Mouse (Mus musculus): ENCODE data around the gene Nle1.

Nle1 gene

DNA sequence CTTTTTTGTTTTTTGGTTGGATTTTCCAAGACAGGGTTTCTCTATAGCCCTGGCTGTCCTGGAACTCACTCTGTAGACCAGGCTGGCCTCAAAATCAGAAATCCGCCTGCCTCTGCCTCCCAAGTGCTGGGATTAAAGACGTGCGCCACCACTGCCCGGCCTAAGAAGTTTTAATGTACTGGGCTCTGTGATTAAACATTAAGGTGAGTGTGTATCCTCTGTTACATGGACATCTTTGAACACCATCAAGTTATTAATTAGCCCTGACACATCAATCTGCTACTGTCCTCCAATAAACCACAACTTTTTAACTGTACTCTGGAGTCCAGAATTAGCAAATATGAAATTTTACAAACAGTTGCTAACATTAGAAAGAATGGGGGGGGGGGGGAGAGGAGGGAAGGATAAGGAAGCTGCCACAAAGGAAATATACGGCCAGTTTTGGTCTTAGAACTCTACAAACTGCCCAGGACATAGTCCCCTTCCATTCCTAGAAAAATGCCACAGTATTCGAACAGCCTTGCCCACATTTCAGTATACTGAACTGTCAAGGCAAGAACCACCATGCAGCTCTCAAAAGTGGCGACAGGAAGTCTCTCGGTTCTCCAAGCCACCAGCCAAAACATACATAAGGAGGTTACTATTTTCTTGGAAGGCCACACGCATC lies 38.6 kb downstream of the Nle1 start:
- DNase-seq (ENCODE audit: extremely low spot score, low spot score): no peak

DNA sequence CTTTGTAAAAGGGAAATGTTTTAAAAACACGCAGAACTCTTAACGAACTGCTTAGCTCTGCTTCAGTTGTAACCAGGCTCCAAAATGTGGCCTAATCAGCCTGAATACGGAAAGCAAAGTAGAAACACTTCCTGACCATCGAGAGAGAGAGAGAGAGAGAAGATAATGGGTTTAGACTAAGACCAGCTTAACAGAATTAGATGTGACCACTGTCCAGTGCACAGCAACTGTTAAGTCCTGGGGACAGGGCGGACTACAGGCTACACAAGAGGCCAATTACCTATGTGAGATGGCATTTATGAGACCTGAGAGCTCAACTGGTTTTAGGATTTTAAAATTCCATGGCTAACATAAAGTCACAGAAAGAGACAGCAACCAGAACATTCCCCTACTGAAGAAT lies 40.3 kb downstream of the Nle1 start:
- no peak for DNase-seq (ENCODE audit: extremely low spot score, low spot score)

DNA sequence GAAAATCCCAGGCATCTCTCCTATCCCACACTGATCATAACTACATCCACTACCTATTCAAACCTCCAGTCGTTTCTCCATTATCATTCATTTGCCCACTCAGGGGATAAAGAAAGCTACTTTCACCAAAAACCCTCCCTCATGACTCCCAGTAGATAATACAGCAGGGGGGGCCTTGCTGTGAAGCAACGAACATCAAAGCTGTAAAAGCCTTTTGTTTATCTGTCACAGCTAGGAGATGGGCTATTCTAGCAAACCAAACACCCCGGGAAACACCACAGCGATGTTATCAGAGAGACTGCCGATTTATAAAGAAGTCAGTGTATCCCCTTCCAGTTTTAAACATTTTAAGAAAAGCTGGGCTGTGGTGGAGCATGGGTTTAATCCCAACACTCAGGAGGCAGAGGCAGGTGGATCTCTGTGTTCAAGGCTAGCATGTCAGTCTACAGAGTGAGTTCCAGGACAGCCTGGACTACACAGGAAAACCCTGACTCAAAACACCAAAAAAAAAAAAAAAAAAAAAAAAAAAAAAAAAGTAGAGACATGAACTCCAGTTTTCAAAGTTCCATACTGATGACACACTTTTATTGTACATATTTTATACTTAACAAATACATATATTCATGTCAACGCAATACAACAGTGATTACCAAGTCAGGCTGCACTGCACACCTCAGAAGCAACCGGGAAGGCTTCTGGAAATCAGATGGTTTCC lies 41.2 kb downstream of the Nle1 start:
- DNase-seq (ENCODE audit: extremely low spot score, low spot score): no peak

DNA sequence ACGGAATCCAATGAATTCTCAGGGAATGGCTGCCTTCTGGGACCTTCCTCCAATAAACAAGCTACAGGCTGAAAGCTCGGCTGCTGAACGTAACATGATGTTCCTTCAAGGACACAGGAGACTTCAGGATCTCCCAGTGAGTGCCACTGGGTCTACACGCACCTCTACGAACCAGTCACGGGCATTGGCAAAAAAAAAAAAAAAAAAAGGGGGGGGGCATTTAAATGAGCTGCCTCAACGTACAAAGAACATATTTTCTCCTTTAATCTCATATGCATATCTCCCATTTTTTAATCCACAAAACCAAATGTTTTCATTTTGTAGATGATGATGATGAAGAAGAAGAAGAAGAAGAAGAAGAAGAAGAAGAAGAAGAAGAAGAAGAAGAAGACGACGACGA lies 42.3 kb downstream of the Nle1 start:
- DNase-seq (ENCODE audit: extremely low spot score, low spot score): no peak

DNA sequence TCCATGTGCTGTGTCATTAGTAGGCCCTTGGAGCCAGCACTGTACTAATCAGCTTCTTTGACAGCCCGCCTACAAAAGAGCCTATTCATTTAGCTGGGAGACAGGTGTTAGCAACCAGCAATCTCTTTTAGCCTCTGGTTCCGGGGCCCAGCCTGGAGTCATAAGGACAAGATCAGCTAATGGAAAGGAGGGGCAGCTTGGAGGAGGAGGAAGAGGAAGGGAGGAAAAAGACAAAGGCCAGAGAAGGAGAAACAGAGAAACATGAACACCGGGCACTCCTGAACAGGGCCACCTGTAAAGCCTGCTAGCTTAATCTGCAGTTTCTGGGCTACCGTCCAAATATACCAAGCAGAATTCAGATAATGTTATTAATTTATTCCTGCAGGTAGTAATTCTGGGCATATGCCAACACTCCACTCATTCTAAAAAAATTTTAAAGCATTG lies 44.7 kb downstream of the Nle1 start:
- DNase-seq (ENCODE audit: extremely low spot score, low spot score): no peak

DNA sequence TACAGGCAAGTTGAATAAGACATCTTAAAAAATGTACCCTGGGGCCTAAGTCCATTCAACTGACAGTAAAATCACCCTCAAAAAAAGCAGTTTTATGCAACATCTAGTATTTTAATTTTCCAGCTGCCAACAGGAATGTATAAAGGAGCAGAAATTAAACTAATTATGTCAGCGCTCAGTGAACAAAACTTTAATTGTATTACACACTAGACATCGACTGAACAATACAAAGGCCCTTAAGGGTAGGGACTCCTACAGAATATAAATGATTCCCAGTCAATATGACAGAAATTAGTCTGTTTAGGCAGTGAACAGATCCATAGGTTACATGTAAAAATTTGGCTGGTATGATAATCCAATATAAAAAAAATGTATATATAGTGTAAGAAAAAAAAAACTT lies 45.2 kb downstream of the Nle1 start:
- no peak for DNase-seq (ENCODE audit: extremely low spot score, low spot score)

DNA sequence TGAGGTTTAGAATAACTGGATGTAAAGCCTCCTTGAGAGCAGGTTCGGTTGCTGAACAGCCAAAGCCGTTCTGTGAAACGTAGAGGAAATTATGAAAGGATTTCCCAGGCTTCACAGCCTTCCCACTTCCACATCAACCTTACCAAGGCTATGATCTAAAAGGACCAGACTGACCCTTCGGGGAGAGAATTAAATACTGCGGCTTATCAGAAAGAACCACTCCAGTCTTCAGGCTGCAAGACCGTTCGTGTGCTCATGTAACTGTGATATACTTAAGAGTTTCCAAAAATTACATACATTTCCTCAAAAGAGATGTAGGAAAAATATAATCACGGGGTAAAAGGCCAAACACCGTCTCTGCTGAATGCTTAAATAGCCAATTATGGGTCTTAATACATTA lies 45.6 kb downstream of the Nle1 start:
- no peak for DNase-seq (ENCODE audit: extremely low spot score, low spot score)

DNA sequence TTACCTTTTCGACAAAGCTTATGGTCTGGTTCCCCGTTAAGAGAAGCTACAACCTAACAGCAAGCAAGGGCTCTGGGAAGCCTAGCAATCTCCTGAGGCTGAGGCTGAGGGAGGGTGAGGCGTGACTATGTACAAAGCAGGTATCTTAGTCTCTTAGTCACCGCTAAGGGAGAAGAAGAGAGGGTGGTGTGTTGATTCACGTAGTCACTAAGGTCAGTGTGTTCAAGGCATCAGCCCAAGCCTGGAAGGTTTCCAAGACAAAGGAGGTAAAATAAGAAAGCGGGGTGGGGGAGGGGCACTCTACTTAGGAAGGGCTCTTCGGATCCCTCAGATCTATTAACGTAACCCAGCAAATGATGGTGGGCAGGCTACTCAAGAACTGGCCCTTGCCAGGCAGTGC lies 46.7 kb downstream of the Nle1 start:
- DNase-seq (ENCODE audit: extremely low spot score, low spot score): no peak

DNA sequence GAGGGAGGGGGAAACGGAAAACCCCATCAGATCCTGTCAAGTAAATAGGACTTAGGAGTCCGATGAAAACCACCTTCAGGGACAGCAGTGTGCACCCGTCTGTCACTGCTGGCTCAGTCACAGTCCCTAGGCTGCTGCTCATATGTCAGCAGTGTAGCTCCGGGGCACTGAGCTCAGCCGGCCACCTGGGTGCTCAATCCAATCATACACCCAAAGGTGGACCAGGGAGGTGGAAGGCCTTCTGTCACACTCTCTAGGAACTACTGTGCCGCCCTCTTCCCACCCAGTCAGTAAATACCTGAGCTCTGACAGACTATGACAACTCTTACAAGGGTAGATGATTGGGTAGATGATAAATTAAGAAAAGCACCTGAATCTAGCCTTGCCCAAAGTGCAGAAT lies 47.5 kb downstream of the Nle1 start:
- DNase-seq (ENCODE audit: extremely low spot score, low spot score): no peak

DNA sequence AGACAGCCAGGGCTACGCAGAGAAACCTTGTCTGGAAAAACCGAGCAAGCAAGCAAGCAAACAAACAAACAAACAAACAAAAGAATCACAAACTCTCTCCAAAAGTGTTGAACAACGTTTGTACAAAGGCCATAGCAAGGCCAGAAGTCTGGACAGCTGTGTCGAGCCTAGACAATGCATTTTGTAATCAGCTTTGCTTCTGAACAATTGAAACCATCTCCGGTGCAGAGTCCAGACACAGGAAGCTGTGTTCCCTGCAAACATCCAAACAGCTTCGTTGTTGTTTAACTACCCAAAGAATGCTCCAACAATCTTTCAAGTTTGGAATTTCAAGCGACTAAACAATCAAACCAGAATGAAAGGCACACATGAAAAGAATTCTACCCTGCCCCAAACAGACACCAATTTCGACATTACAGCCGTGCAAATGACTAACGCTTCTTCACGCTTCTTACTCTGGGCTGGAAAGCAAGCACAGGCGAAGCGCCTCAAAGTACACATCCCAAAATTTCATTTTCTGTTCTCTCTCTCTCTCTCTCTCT lies 50.8 kb downstream of the Nle1 start:
- DNase-seq (ENCODE audit: extremely low spot score, low spot score): no peak

DNA sequence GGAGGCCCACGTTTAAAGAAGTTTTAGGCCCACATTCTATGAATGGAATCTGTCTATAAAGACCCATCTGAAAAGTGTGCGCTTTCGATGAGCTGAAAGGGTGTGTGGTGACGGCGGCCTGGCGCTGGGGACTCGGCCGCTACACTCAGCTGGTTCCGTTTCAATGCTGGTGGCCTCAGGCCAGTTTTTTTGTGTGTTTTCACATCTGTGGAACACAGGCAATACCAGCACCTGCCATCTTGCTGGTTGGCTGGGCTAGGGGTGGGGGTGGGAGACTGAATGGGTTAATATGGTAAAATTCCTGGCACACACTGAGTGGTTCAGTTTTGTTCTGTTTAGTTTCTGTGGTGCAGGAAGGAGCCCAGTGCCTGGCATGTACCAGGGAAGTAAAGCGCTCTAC lies 52.2 kb downstream of the Nle1 start:
- no peak for DNase-seq (ENCODE audit: extremely low spot score, low spot score)

DNA sequence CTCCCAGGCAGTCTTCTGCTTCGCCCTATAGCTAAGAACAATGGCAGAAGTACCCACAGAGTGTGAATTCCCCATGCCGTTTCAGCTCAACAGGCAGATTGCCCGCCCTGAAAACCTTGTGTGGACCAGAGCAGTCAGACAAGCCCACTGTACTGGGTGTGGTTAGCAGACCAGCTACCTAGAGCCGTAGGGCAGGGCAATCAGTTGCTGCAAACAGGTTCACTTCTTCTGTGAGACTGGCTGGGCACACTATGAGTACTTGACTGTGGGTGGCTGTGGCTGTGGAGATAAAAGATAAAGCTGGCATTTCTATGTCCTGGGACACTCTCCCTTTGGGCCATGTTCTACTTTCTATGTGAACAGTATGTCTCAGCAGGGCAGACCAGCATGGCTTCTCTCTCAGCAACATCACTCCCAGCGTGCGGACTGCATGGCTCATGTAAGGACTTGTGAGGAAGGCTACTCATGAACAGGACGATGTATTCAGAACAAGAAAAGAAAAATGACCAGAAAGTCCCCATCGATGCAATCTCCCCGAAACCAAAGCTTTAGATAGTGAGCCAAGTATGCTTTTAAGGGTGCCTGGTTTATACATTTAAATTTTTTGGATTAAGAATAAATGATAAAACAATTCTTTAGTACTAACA lies 52.8 kb downstream of the Nle1 start:
- DNase-seq (ENCODE audit: extremely low spot score, low spot score): no peak

DNA sequence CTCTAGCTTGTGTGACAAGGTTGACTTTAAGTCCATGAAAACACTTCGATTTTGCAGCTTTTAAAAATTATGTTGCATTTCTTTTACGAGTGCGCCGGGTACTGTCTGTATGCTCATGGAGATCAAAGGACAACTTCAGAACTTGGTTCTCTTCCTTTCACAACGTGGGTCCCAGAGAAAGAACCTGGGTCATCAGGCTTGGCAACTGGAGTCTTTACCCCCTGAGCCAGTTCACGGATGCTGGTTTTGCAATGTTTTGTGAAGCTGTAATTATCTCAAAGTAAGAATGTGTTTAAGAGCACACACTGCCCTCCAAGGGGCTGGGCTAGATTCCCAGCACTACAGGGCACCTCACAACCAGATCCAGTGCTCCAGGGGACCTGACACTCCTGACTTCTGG lies 54.1 kb downstream of the Nle1 start:
- no peak for DNase-seq (ENCODE audit: extremely low spot score, low spot score)

DNA sequence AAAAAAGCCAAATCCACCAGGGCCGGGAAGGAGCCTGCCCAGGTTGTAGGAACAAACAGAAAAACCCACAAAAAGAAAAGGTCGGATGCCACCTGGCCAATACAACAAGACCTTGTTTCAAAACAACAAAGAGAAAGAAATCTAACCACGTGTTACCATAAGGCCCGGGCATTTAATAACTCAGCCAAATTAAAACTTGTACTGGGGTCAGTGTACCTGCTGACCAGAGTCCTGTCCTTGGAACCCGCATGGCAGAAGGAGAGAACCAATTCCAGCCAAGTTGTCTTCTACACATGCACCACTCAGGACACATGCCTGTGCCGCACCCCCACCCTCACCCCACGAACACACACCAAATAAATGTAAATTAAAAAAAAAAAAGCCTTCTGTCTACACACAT lies 55.3 kb downstream of the Nle1 start:
- no peak for DNase-seq (ENCODE audit: extremely low spot score, low spot score)

DNA sequence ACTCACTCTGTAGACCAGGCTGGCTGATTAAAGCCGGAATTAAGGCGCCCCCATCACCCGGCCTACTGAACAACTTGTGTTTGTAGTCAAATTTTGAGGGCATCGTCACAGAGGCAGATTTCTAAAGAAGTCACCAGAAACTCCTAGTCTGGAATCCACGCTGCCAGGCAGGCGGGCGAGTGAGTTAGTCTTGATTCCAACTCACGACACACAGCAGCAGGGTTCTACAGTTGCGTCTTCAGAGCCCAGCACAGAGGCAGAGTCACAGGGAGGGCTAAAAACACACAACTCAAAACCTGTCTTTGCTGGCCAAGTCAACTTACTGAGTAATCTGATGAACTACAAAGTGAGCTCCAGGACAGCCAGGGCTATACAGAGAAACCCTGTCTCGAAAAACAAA lies 55.7 kb downstream of the Nle1 start:
- DNase-seq (ENCODE audit: extremely low spot score, low spot score): no peak

DNA sequence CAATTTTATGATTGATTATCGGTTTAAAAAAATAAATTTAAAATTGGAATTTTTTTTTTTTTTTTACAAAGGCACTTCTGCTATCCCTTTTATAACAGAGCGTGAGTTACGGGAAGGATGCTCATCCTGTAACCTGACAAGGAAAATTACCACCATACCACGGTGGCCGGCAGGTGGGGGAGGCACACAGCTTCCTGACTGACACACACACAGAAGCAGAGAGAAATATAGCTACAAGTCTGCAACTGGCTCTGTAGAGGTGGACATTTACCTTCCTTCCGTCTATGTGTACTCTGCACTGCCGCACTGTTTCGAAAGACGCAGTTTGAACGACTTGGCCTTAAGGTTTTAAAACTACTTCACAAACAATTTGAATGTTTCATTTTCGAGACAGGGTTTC lies 56.1 kb downstream of the Nle1 start:
- no peak for DNase-seq (ENCODE audit: extremely low spot score, low spot score)

Measured in neural tube, embryonic 10.5 days (tissue).